Mouse (Mus musculus): ENCODE measurements at regions not wholly inside any gene's neighbourhood (a gene's known extent, or its start where the extent isn't known, plus 50 kb on each side); places are given as distances from the start of the nearest gene placed in this dataset.

DNA sequence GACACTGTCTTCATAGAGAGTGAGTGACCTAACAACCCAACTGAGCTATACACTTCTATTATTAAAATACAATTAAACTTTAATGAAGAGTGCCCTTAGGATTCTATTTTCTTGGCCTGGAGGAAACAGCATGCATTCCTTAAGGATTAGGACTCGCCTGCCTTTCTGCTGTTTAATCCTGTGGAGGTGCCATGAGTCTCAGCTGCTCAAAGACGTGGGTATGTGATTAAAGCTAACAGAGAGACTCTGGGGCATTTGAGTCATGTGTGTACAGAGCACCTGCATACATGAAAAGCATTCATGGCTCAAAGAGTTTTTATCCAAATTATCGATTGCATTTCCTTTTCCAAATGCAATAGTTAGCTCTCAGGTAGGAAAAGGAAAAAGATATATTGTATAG is 51.7 kb upstream of the Robo1 start:
- H3K27ac ChIP-seq: no peak overlapping the region
- H3K36me3 ChIP-seq: no peaks in the 10 kb centered on the region
- H3K4me3 ChIP-seq (replicated peaks): no peak overlapping the region
- H3K4me2 ChIP-seq (replicated peaks): no peak overlapping the region
- no peak overlapping the region for H3K9ac ChIP-seq (replicated peaks)
- ATAC-seq: no peak; the same call in 1 of the 2 replicates
- no peaks in the 10 kb centered on the region for H3K9me3 ChIP-seq
- H3K4me1 ChIP-seq (replicated peaks): 0 out of 2 replicates have a peak, but pooled peaks cover 5% of the 10 kb centered on the region
- no peaks in the 10 kb centered on the region for H3K27me3 ChIP-seq
- WGBS: 30% methylated on average over 3 of the region's 3 CpGs

Measured in midbrain, embryonic 13.5 days (tissue).